Mouse (Mus musculus): Measurements from ENCODE around the gene Prune2.

GRCm38 (mm10) chr19:17268669-17269068, 312.8 kb downstream of the Prune2 start:
- TF ChIP-seq POLR2A (IDR thresholded peaks at IDR 0.05; ENCODE audit: extremely low read depth, insufficient read depth, low read length) (no peak), CTCF (IDR thresholded peaks at IDR 0.05; ENCODE audit: extremely low read depth, insufficient read depth, low read length) (no peak)
